Mouse (Mus musculus): Measurements from ENCODE around the gene Pbld1. TPM values are rescaled to one million over a fixed set of nuclear protein-coding genes. Genes with fewer than 3 reads are reported as not detected.
A peak's percentile ranks its signal among the peaks of the same experiment; 100 is the strongest.
"Not testable (repeated sequence)": the region's sequence is repeated elsewhere in the genome, so short reads cannot be mapped to it uniquely, and the experiment has no call there.

The Pbld1 gene
- polyA plus RNA-seq, 1 experiment from 2014 or later, result 5.1 TPM

DNA sequence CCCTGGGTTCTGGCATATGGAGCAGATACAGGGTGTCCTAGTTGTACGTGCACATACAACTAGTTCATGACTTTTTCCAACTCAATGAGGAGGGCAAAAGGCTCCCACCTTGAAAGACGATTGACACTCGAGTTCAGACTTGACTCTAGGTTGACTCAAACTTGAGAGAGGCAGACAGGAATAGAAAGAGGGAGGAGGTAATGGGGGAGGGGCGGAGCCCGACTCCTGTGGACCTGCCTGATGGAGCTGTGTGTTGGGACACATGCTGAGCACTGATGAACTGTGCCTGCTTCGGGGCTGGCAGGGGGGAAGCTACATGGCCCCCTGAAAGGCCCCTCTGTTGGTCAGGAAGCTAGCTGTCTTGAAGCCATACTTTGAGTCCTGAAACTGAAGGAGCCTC lies 7.0 kb upstream of the Pbld1 start:
- no peak for ATAC-seq (ENCODE audit: low FRiP score, low TSS enrichment)
- no peaks in the 10 kb centered on the region for H3K4me1 ChIP-seq (ENCODE audit: control insufficient read depth, insufficient read depth, low read length)
- no peak overlapping the region for H3K27ac ChIP-seq (ENCODE audit: low read depth, low read length)
- H3K9me3 ChIP-seq (ENCODE audit: control insufficient read depth, low read length), result no peaks in the 10 kb centered on the region
- no peaks in the 10 kb centered on the region for H3K27me3 ChIP-seq (ENCODE audit: control insufficient read depth, insufficient read depth, low read length)
- no peak overlapping the region for H3K9ac ChIP-seq (ENCODE audit: low read depth, low read length)
- no peaks in the 10 kb centered on the region for H3K36me3 ChIP-seq (ENCODE audit: control insufficient read depth, insufficient read depth, low read length)
- H3K4me3 ChIP-seq (ENCODE audit: low read length), result no peak overlapping the region
- H3K4me2 ChIP-seq (replicated peaks; ENCODE audit: low read depth, low read length), result no peak overlapping the region
- WGBS, result 60% methylated on average over 6 of the region's 6 CpGs

DNA sequence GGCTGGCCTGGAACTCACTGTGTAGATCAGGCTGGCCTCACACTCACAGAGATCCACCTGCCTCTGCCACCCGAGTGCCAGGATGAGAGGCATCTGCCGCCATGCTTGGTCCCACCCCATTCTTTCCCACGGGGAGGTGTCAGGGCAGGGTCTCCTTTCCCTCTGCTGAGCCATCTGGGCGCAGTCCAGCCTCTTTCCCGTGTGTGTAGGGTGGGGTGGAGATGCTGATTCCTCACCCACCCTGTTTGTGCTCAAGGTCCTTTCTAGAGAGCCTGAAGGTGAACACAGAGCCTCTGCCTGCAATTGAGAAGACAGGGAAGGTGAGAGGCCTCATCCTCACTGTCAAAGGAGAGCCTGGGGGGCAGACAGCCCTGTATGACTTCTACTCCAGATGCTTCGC lies 5.9 kb upstream of the Pbld1 start:
- H3K4me3 ChIP-seq (ENCODE audit: low read length); ATAC-seq (ENCODE audit: low FRiP score, low TSS enrichment); H3K9ac ChIP-seq (ENCODE audit: low read depth, low read length); H3K27me3 ChIP-seq (ENCODE audit: control insufficient read depth, insufficient read depth, low read length); H3K4me2 ChIP-seq (replicated peaks; ENCODE audit: low read depth, low read length); H3K9me3 ChIP-seq (ENCODE audit: control insufficient read depth, low read length); H3K27ac ChIP-seq (ENCODE audit: low read depth, low read length); H3K4me1 ChIP-seq (ENCODE audit: control insufficient read depth, insufficient read depth, low read length); H3K36me3 ChIP-seq (ENCODE audit: control insufficient read depth, insufficient read depth, low read length): not testable (repeated sequence)
- 84% methylated on average over 6 of the region's 6 CpGs for WGBS

DNA sequence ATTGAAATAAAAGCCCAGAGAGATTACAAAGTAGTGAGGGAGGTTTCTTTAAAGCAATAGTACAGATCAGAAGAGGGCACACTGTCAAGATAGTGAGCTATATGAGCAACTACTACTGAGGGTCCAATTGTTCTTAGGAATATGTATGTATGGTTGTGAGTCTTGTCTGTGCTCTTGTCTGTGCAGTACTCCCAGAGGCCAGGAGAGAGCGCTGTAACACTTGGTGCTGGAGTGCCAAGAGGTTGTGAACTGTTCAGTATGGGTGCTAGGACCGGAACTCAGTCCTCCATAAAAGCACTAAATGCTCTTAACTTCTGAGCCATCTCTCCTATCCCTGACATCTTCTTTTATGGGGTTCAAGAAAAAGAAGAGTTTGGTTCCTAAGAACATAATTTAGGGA lies 5.4 kb upstream of the Pbld1 start:
- Histone ChIP-seq H3K36me3 (ENCODE audit: control insufficient read depth, insufficient read depth, low read length) (no peaks in the 10 kb centered on the region), H3K9me3 (ENCODE audit: control insufficient read depth, low read length) (no peaks in the 10 kb centered on the region), H3K9ac (ENCODE audit: low read depth, low read length) (no peak overlapping the region), H3K27ac (ENCODE audit: low read depth, low read length) (no peak overlapping the region), H3K27me3 (ENCODE audit: control insufficient read depth, insufficient read depth, low read length) (no peaks in the 10 kb centered on the region), H3K4me3 (ENCODE audit: low read length) (no peak overlapping the region), H3K4me1 (ENCODE audit: control insufficient read depth, insufficient read depth, low read length) (no peaks in the 10 kb centered on the region), H3K4me2 (replicated peaks; ENCODE audit: low read depth, low read length) (no peak overlapping the region)
- 83% methylated on average over 2 of the region's 2 CpGs for WGBS
- no peak for ATAC-seq (ENCODE audit: low FRiP score, low TSS enrichment)

DNA sequence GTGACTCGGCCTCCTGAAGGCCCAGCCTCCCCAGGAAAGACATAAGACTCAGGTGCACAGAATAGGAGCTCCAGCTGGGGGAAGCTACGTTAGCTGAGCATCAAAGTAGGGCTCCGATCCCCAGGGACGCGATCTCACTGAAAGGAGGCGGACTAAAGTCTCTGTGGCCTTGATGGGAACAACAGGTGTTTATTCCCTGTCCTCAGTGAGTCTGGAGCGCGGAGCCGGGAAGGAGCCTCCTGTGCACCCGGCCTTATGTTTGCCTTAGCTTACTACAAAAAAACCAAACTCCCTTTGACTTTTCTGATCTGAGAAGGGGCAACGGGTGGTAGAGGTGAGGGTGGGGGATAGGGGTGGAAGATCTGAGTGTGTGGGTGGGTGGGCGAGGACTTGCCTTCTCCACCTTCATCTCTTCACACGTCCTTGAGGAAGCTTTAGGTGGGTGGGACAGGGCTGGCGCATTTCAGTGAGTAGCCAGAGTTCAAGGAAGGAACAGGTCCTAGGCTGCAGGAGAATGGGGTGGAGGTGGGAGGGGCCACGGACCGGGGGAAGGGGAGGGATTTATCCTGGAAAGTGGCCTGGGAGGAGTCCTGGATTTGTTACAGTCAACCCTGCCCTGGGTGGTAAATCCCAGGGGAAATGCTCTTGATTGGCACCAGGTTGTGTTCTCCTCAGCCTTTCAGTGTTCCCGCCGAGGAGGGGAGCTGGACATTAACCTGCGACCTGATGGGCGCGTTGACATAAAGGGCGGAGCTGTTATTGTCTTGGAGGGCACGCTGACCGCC lies 2.8 kb upstream of the Pbld1 start:
- WGBS, result 32% methylated on average over 24 of the region's 24 CpGs
- 0 out of 2 replicates have a peak, but pooled peaks have one; percentile 58 for ATAC-seq (ENCODE audit: low FRiP score, low TSS enrichment)
- Histone ChIP-seq H3K36me3 (ENCODE audit: control insufficient read depth, insufficient read depth, low read length) (no peaks in the 10 kb centered on the region), H3K9me3 (ENCODE audit: control insufficient read depth, low read length) (no peaks in the 10 kb centered on the region), H3K9ac (ENCODE audit: low read depth, low read length) (no peak overlapping the region), H3K4me3 (ENCODE audit: low read length) (no peak overlapping the region), H3K4me1 (ENCODE audit: control insufficient read depth, insufficient read depth, low read length) (no peaks in the 10 kb centered on the region), H3K27me3 (ENCODE audit: control insufficient read depth, insufficient read depth, low read length) (no peaks in the 10 kb centered on the region), H3K27ac (ENCODE audit: low read depth, low read length) (no peak overlapping the region), H3K4me2 (replicated peaks; ENCODE audit: low read depth, low read length) (no peak overlapping the region; the same call in 1 of the 2 replicates)

DNA sequence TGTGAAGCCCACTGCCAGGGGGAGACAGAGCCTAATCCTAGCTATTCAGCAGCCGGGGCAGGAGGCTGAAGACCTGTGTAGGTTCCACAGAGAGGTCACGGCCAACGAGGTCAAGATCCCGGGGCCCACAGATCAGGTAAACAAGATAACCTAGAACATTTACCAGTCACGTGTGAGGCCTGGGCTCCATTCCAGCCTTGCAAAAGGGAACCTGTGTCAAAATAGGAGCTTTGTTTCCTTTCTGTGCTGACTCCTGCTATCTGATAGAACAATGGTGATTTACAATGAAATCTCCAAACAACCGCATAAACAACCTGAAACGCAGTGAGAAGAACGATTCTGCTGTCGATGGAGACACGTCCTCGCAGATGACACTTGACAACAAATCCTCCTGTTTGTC lies 444 bp downstream of the Pbld1 start:
- 45% methylated on average over 11 of the region's 11 CpGs for WGBS
- no peak overlapping the region for H3K4me2 ChIP-seq (replicated peaks; ENCODE audit: low read depth, low read length)
- H3K27ac ChIP-seq (ENCODE audit: low read depth, low read length), result no peak overlapping the region

DNA sequence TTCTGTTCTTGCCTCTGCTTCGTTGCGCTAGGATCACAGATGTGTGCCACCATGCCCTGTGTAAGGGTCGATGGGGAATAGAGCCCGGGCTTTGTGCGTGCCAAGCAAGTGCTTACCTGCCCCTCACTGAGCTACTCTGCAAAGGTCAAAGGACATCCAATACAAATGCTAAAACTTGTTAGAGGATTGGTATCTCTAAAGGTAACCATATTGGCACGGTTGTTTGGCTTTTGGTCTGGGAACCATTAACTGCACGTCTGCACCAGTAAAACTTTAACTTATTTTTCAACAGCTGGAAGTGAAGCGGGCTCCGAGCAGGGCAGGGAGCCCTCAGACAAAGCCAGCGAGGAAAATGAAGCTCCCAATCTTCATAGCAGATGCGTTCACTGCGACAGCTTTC lies 1.3 kb downstream of the Pbld1 start:
- Histone ChIP-seq H3K36me3 (ENCODE audit: control insufficient read depth, insufficient read depth, low read length) (no peaks in the 10 kb centered on the region), H3K4me3 (ENCODE audit: low read length) (no peak overlapping the region), H3K9me3 (ENCODE audit: control insufficient read depth, low read length) (no peaks in the 10 kb centered on the region), H3K4me1 (ENCODE audit: control insufficient read depth, insufficient read depth, low read length) (no peaks in the 10 kb centered on the region), H3K27ac (ENCODE audit: low read depth, low read length) (no peak overlapping the region), H3K9ac (ENCODE audit: low read depth, low read length) (no peak overlapping the region), H3K27me3 (ENCODE audit: control insufficient read depth, insufficient read depth, low read length) (no peaks in the 10 kb centered on the region), H3K4me2 (replicated peaks; ENCODE audit: low read depth, low read length) (no peak overlapping the region)
- WGBS, result 74% methylated on average over 12 of the region's 12 CpGs
- no peak for ATAC-seq (ENCODE audit: low FRiP score, low TSS enrichment)

More for the DNA sequence above, 444 bp downstream of the Pbld1 start:
- ATAC-seq (ENCODE audit: low FRiP score, low TSS enrichment), result no peak
- Histone ChIP-seq H3K4me3 (ENCODE audit: low read length) (no peak overlapping the region), H3K27me3 (ENCODE audit: control insufficient read depth, insufficient read depth, low read length) (no peaks in the 10 kb centered on the region), H3K9ac (ENCODE audit: low read depth, low read length) (no peak overlapping the region), H3K9me3 (ENCODE audit: control insufficient read depth, low read length) (no peaks in the 10 kb centered on the region), H3K36me3 (ENCODE audit: control insufficient read depth, insufficient read depth, low read length) (no peaks in the 10 kb centered on the region), H3K4me1 (ENCODE audit: control insufficient read depth, insufficient read depth, low read length) (no peaks in the 10 kb centered on the region)

DNA sequence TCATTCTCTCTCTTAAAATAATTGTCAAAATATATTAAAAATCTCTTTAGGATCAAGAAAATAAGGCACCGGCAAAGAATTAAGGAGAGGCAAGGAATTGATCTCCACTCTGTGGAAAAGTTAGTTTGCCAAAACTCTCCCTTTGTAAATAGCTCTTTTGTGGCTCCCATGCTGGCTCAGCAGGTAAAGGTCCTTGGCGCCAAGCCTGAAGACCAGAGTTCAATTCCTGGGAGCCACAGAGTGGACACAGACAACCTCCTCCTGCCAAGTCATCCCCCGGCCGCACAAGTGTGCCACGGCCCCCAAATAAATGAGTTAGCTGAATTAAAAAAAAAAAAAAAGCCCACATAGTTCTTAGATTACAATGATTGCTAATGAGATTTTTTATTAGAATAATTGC lies 2.7 kb downstream of the Pbld1 start:
- H3K4me3 ChIP-seq (ENCODE audit: low read length), result no peak overlapping the region

DNA sequence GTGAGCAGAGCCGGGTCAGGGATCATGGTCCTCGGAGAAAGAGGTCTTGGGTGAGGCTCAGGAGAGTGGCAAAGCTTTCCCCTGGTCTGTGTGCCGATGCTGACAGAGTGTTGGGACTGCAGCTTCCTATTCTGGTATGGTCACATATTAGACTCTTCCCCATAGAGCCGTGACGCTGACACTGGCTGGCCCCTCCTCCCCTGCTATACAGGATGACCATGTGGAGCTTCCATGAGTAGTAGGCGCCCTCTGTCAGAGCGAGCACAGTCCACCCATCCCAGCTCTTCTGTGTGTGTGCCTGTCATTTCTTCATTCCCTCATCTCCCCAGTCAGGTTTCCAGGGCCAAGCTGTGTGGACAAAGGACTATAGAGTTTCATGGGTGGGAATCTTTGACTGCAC lies 3.4 kb downstream of the Pbld1 start:
- H3K36me3 ChIP-seq (ENCODE audit: control insufficient read depth, insufficient read depth, low read length), result no peaks in the 10 kb centered on the region
- H3K27ac ChIP-seq (ENCODE audit: low read depth, low read length), result no peak overlapping the region
- no peak overlapping the region for H3K4me3 ChIP-seq (ENCODE audit: low read length)
- no peak overlapping the region for H3K9ac ChIP-seq (ENCODE audit: low read depth, low read length)
- no peaks in the 10 kb centered on the region for H3K4me1 ChIP-seq (ENCODE audit: control insufficient read depth, insufficient read depth, low read length)
- no peaks in the 10 kb centered on the region for H3K27me3 ChIP-seq (ENCODE audit: control insufficient read depth, insufficient read depth, low read length)
- H3K9me3 ChIP-seq (ENCODE audit: control insufficient read depth, low read length), result no peaks in the 10 kb centered on the region
- 81% methylated on average over 7 of the region's 7 CpGs for WGBS
- no peak for ATAC-seq (ENCODE audit: low FRiP score, low TSS enrichment)
- no peak overlapping the region for H3K4me2 ChIP-seq (replicated peaks; ENCODE audit: low read depth, low read length)

More for the DNA sequence above, 2.7 kb downstream of the Pbld1 start:
- Histone ChIP-seq H3K9ac (ENCODE audit: low read depth, low read length) (no peak overlapping the region), H3K4me1 (ENCODE audit: control insufficient read depth, insufficient read depth, low read length) (no peaks in the 10 kb centered on the region), H3K4me2 (replicated peaks; ENCODE audit: low read depth, low read length) (no peak overlapping the region), H3K27ac (ENCODE audit: low read depth, low read length) (no peak overlapping the region), H3K27me3 (ENCODE audit: control insufficient read depth, insufficient read depth, low read length) (no peaks in the 10 kb centered on the region), H3K36me3 (ENCODE audit: control insufficient read depth, insufficient read depth, low read length) (no peaks in the 10 kb centered on the region), H3K9me3 (ENCODE audit: control insufficient read depth, low read length) (no peaks in the 10 kb centered on the region)
- WGBS, result 95% methylated on average over 5 of the region's 5 CpGs
- no peak for ATAC-seq (ENCODE audit: low FRiP score, low TSS enrichment)

DNA sequence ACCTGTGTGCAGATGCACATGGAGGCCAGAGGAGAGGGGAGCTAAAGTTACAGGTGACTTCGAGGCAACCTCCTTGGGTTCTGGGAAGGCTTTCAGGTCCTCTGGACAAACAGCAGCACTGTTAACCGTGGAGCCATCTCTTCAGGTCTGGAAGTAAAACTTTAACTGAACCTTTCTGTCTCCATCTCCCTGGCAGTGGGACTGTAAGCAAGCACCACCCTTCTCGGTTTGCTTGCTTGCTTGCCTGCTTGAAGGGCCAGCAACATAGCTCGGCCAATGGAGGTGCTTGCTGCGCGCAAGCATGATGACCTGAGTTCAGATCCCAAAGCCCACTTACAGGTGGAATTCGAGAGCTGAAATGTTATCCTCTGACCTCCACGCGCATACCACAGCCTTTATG lies 4.6 kb downstream of the Pbld1 start:
- Histone ChIP-seq H3K27ac (ENCODE audit: low read depth, low read length) (no peak overlapping the region), H3K9me3 (ENCODE audit: control insufficient read depth, low read length) (0 out of 2 replicates have a peak, but pooled peaks cover 3% of the 10 kb centered on the region), H3K27me3 (ENCODE audit: control insufficient read depth, insufficient read depth, low read length) (no peaks in the 10 kb centered on the region), H3K4me1 (ENCODE audit: control insufficient read depth, insufficient read depth, low read length) (no peaks in the 10 kb centered on the region), H3K36me3 (ENCODE audit: control insufficient read depth, insufficient read depth, low read length) (no peaks in the 10 kb centered on the region), H3K9ac (ENCODE audit: low read depth, low read length) (no peak overlapping the region), H3K4me3 (ENCODE audit: low read length) (no peak overlapping the region), H3K4me2 (replicated peaks; ENCODE audit: low read depth, low read length) (no peak overlapping the region)
- 81% methylated on average over 9 of the region's 9 CpGs for WGBS
- no peak for ATAC-seq (ENCODE audit: low FRiP score, low TSS enrichment)
